Mouse (Mus musculus) hindbrain, embryonic 12.5 days (tissue): ENCODE measurements around the gene Nfkbie. TPM values are rescaled to one million over a fixed set of nuclear protein-coding genes. Genes with fewer than 3 reads are reported as not detected.

ENCODE experiments used
- ATAC-seq: fragments of 200-750 bp; cut with Nextera tagmentation; 2 replicates; pipeline ENCODE4 v1.8.0; 2017; ENCODE audit warnings: moderate TSS enrichment; ENCODE audit not compliant: low FRiP score
- H3K27ac ChIP-seq: fragments of 300-500 bp; sonication (generic); 2 replicates; pipeline ENCODE4 v1.5.1; 2016; ENCODE audit warnings: mild to moderate bottlenecking
- H3K27me3 ChIP-seq: fragments of 300-500 bp; sonication (generic); 2 replicates; pipeline ENCODE4 v1.6.1; 2016; ENCODE audit warnings: mild to moderate bottlenecking
- H3K36me3 ChIP-seq: fragments of 300-500 bp; sonication (generic); 2 replicates; pipeline ENCODE4 v1.6.1; 2016; ENCODE audit warnings: mild to moderate bottlenecking
- H3K4me1 ChIP-seq: fragments of 300-500 bp; sonication (generic); 2 replicates; pipeline ENCODE4 v1.6.1; 2016
- H3K4me2 ChIP-seq: fragments of 300-500 bp; sonication (generic); replicated peaks from 2 replicates; pipeline ENCODE4 v1.6.1; 2016; ENCODE audit warnings: mild to moderate bottlenecking
- H3K4me3 ChIP-seq: fragments of 300-500 bp; sonication (generic); 2 replicates; pipeline ENCODE4 v1.5.1; 2016; ENCODE audit warnings: mild to moderate bottlenecking
- H3K9ac ChIP-seq: fragments of 300-500 bp; sonication (generic); 2 replicates; pipeline ENCODE4 v1.6.1; 2016; ENCODE audit warnings: mild to moderate bottlenecking, moderate library complexity
- H3K9me3 ChIP-seq: fragments of 300-500 bp; sonication (generic); replicated peaks from 2 replicates; pipeline ENCODE4 v1.6.1; 2016; ENCODE audit warnings: mild to moderate bottlenecking
- WGBS: fragments of 180-500 bp; shearing (Covaris S2); methylation state at CpG from one replicate; pipeline ENCODE4 v1.1.7; 2016; 5-methylcytosine and 5-hydroxymethylcytosine counted together
- polyA plus RNA-seq: library from polyadenylated mRNA; unstranded; fragments of >200 nt; fragmentation: Nextera tagmentation; extraction: Ambion mirVana; gene quantifications from 2 replicates; pipeline ENCODE4 v1.2.1, GENCODE M21; 2016

Gene Nfkbie
- polyA plus RNA-seq, 1 experiment from 2014 or later = 7.7 TPM

- H3K4me1 ChIP-seq = peaks cover 64% of the 10 kb centered on the region
Measured at GRCm38 (mm10) chr17:45596631-45597396, 41.3 kb downstream of the Nfkbie start.

DNA sequence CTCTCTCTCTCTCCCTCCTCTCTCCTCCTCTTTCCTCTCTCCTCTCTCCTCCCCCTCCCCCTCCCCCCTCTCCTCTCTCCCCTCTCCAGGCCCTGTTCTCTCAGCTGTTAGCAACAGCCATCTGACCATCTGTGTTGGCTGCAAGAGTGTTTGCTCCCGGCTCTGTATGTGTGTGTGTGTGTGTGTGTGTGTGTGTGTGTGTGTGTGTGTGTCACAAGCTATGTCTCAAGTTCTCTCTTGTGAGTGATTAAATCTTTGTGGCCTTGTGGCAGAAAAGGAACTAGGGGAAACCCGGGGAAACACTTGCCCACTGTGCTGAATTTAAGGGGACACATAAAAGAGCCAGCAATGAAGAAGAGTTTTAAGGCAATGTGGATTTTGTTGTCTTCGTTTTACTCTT is 42.3 kb downstream of the Nfkbie start:
- Histone ChIP-seq H3K9me3 (no peaks in the 10 kb centered on the region), H3K27me3 (peaks cover 51% of the 10 kb centered on the region), H3K9ac (no peak overlapping the region), H3K27ac (no peak overlapping the region; the same call in 1 of the 2 replicates), H3K36me3 (no peaks in the 10 kb centered on the region), H3K4me3 (no peak overlapping the region), H3K4me2 (no peak overlapping the region), H3K4me1 (peaks cover 60% of the 10 kb centered on the region)
- WGBS = 46% methylated on average over 3 of the region's 3 CpGs
- no peak for ATAC-seq

More at GRCm38 (mm10) chr17:45596631-45597396, 41.3 kb downstream of the Nfkbie start:
- Histone ChIP-seq H3K9me3 (no peaks in the 10 kb centered on the region), H3K4me3 (no peak overlapping the region), H3K27ac (peak overlapping the region; percentile 42), H3K27me3 (peaks cover 50% of the 10 kb centered on the region), H3K4me2 (no peak overlapping the region), H3K9ac (no peak overlapping the region), H3K36me3 (no peaks in the 10 kb centered on the region)
- WGBS = 23% methylated on average over 11 of the region's 11 CpGs
- no peak for ATAC-seq

GRCm38 (mm10) chr17:45598376-45598775 is 42.9 kb downstream of the Nfkbie start:
- H3K27ac ChIP-seq = no peak overlapping the region; the same call in 1 of the 2 replicates
- H3K9me3 ChIP-seq = no peaks in the 10 kb centered on the region
- WGBS = 88% methylated on average over 2 of the region's 2 CpGs
- H3K4me2 ChIP-seq = no peak overlapping the region
- no peaks in the 10 kb centered on the region for H3K36me3 ChIP-seq
- H3K27me3 ChIP-seq = peaks cover 48% of the 10 kb centered on the region
- ATAC-seq = no peak
- H3K4me1 ChIP-seq = peaks cover 56% of the 10 kb centered on the region
- H3K4me3 ChIP-seq = no peak overlapping the region
- no peak overlapping the region for H3K9ac ChIP-seq

- no peak overlapping the region for H3K27ac ChIP-seq
- peaks cover 51% of the 10 kb centered on the region for H3K4me1 ChIP-seq
- WGBS = 51% methylated on average over 3 of the region's 3 CpGs
- H3K4me2 ChIP-seq = peak overlapping the region; percentile 61; the same call in 1 of the 2 replicates
- no peak overlapping the region for H3K9ac ChIP-seq
- H3K27me3 ChIP-seq = peaks cover 43% of the 10 kb centered on the region
- no peak overlapping the region for H3K4me3 ChIP-seq
- H3K9me3 ChIP-seq = no peaks in the 10 kb centered on the region
- H3K36me3 ChIP-seq = no peaks in the 10 kb centered on the region
- no peak for ATAC-seq
Measured at GRCm38 (mm10) chr17:45598891-45599290, 43.4 kb downstream of the Nfkbie start.

DNA sequence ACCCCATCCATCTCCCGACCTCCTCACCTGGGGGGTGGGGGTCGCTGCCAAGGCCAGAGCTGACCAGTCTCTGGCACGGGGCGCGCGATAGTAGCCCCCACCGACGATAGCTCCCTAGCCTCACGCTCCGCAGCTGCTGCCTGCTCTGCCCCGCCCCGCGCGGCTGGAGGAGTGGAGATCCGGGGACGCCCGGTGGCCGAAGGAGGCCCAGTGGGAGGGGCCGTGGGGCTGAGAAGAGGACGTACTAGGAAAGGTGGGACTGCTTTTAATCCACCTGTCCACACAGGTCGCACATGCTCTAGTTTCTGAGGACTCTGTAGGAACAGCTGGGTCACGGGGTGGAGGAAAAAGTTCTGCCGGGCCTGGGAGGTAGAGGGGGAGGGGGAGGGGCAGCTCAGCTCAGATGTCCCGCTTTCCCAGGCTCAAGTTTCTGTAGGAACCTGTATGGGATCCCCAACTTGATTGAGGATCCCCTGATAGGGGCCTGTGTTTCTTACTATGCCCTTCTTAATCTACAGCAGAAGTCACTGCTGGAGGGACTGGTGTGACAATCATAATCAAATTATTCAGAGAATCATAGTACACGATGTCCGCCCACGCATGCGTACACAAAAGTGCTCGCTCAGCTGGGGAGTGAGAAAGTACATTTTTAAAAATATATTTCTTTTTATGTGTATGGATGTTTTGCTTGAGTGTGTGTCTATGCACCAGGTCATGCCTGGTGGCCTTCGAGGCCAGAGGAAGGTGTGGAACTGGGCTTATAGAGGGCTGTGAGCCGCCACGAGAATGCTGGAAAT is 44.1 kb downstream of the Nfkbie start, which contains the start of gene Slc29a1:
TSS of gene Slc29a1 (minus strand) at position 161 of the 797 bp plus-strand sequence.
- peak within 1 kb of the TSS; percentile 23 for H3K4me3 ChIP-seq
- 0 out of 2 replicates have a peak, but pooled peaks have one; percentile 21 for ATAC-seq
- peak within 1 kb of the TSS; percentile 61 for H3K4me2 ChIP-seq
- H3K36me3 ChIP-seq = no peaks in the 10 kb centered on the region
- peaks cover 35% of the 10 kb centered on the region for H3K27me3 ChIP-seq
- peaks cover 45% of the 10 kb centered on the region for H3K4me1 ChIP-seq
- no peak within 1 kb of the TSS for H3K27ac ChIP-seq
- no peaks in the 10 kb centered on the region for H3K9me3 ChIP-seq
- WGBS = 14% methylated on average over 31 of the region's 32 CpGs
- H3K9ac ChIP-seq = peak within 1 kb of the TSS; percentile 44; the same call in 1 of the 2 replicates

- H3K4me1 ChIP-seq = peaks cover 38% of the 10 kb centered on the region
Measured at GRCm38 (mm10) chr17:45600267-45600666, 44.8 kb downstream of the Nfkbie start.

GRCm38 (mm10) chr17:45601325-45601724 is 45.8 kb downstream of the Nfkbie start:
- Histone ChIP-seq H3K9ac (no peak overlapping the region), H3K27me3 (peaks cover 26% of the 10 kb centered on the region), H3K4me2 (no peak overlapping the region), H3K36me3 (no peaks in the 10 kb centered on the region), H3K27ac (no peak overlapping the region), H3K9me3 (no peaks in the 10 kb centered on the region), H3K4me1 (peaks cover 33% of the 10 kb centered on the region), H3K4me3 (no peak overlapping the region)
- no peak for ATAC-seq
- 9% methylated on average over 22 of the region's 22 CpGs for WGBS

More at GRCm38 (mm10) chr17:45600267-45600666, 44.8 kb downstream of the Nfkbie start:
- H3K4me3 ChIP-seq = no peak overlapping the region
- no peak overlapping the region for H3K9ac ChIP-seq
- no peaks in the 10 kb centered on the region for H3K36me3 ChIP-seq
- ATAC-seq = no peak
- H3K27me3 ChIP-seq = peaks cover 30% of the 10 kb centered on the region
- 49% methylated on average over 8 of the region's 8 CpGs for WGBS
- H3K27ac ChIP-seq = no peak overlapping the region
- no peak overlapping the region for H3K4me2 ChIP-seq
- H3K9me3 ChIP-seq = no peaks in the 10 kb centered on the region

DNA sequence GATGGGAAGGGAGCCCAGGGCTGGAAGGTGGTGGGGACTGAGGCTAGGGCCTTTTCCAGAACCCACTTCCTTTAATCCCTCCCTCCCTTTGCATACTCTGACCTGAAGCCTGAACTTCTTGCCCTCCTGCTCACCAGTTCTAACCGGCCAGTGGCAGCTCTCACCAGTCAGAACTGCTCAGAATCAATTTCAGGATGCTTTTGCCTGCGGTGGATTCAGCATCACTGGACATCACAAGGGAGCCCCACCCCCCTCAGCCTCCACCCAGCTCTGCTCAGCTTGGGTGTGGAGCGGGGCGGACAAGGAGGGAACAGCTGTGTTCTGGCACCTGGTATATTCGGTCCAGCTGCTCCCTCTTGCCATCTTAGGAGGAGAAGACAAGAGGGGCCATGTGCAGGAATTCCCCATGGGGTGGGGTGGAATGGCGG is 46.4 kb downstream of the Nfkbie start, which contains the start of gene Mymx:
TSS of gene Mymx (minus strand) at position 226 of the 428 bp plus-strand sequence.
- Histone ChIP-seq H3K36me3 (no peaks in the 10 kb centered on the region), H3K27ac (no peak within 1 kb of the TSS), H3K4me1 (peaks cover 30% of the 10 kb centered on the region), H3K4me3 (no peak within 1 kb of the TSS), H3K4me2 (no peak within 1 kb of the TSS), H3K27me3 (peaks cover 26% of the 10 kb centered on the region), H3K9me3 (no peaks in the 10 kb centered on the region), H3K9ac (peak within 1 kb of the TSS; percentile 36; the same call in 1 of the 2 replicates)
- peak; percentile 58 for ATAC-seq
- 26% methylated on average over 6 of the region's 6 CpGs for WGBS

DNA sequence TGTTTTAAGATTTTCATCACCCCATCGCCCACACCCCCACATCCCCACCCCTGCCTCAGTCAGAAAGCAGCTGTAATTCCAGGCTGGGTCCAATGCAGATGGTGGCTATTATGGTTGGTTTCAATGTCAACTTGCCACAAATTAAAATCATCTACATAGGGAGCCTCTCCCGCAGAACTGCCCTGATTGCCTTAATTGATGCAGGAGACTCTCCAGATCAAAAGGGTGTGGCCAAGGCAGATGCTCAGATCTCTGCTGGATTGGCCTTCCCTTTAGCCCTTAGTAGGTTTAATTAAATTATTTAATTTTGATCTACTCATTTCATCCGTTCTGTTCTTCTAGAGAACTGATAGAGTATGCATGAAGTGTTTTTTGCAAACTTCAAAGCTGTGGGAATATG is 47.5 kb downstream of the Nfkbie start:
- H3K4me1 ChIP-seq = peaks cover 27% of the 10 kb centered on the region
- H3K4me3 ChIP-seq = no peak overlapping the region
- WGBS = 81% methylated on average over 3 of the region's 3 CpGs
- H3K27me3 ChIP-seq = peaks cover 26% of the 10 kb centered on the region
- no peak overlapping the region for H3K27ac ChIP-seq
- ATAC-seq = no peak
- no peak overlapping the region for H3K9ac ChIP-seq
- no peaks in the 10 kb centered on the region for H3K9me3 ChIP-seq
- no peak overlapping the region for H3K4me2 ChIP-seq
- no peaks in the 10 kb centered on the region for H3K36me3 ChIP-seq

DNA sequence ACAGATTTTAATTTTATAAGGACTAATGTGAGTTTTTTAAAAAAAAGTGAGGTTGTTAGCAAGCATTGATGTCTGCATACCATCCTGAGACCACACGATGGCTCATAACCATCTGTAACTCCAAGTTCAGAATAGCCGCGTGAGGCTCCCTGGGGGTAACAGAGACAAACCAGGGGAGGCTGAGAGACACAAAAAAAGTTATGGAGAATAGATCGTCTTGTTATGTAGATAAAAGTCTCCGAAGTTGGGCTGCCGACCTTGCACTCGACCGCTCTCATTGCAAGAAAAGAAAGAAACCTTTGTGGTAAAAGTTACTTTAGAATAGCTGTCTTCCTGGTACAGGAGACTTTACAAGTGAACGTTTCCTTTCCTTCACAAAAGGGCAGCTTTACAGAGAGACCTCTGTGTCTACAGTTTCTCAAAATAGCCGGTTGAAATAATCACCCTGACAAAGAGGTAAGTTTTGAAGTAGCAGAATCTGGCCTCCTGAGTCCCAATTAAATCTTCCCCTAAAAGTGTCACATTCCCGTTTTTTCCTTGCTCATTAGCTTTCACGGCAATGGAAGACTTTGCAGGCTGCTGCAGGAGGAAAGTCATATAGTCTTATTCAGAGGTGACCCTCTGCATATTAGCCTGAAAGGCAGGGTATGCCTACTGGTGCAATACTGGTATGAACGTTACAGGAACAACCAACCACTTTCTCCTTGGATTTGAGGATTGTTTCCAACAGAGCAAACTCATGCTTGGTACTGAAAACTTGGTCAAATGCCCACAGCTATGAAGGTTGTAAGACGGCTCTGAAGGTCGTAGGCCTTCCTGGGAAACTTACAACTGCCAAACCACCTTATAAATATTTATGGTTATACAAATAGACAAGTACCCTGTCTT is 51.7 kb downstream of the Nfkbie start:
- 79% methylated on average over 15 of the region's 15 CpGs for WGBS
- H3K27me3 ChIP-seq = peaks cover 2% of the 10 kb centered on the region
- H3K9me3 ChIP-seq = no peaks in the 10 kb centered on the region
- H3K4me1 ChIP-seq = peaks cover 4% of the 10 kb centered on the region
- H3K27ac ChIP-seq = no peak overlapping the region
- H3K9ac ChIP-seq = no peak overlapping the region
- no peak overlapping the region for H3K4me3 ChIP-seq
- H3K4me2 ChIP-seq = no peak overlapping the region
- no peaks in the 10 kb centered on the region for H3K36me3 ChIP-seq
- ATAC-seq = no peak

GRCm38 (mm10) chr17:45608396-45608795 is 52.9 kb downstream of the Nfkbie start:
- Histone ChIP-seq H3K4me3 (no peak overlapping the region), H3K4me1 (peaks cover 4% of the 10 kb centered on the region; the same call in 1 of the 2 replicates), H3K9ac (no peak overlapping the region), H3K27me3 (no peaks in the 10 kb centered on the region), H3K9me3 (no peaks in the 10 kb centered on the region), H3K4me2 (no peak overlapping the region), H3K27ac (no peak overlapping the region), H3K36me3 (no peaks in the 10 kb centered on the region)
- WGBS = 96% methylated on average over 4 of the region's 4 CpGs
- ATAC-seq = no peak
